Mouse (Mus musculus): ENCODE results near the gene Wdr4.

DNA sequence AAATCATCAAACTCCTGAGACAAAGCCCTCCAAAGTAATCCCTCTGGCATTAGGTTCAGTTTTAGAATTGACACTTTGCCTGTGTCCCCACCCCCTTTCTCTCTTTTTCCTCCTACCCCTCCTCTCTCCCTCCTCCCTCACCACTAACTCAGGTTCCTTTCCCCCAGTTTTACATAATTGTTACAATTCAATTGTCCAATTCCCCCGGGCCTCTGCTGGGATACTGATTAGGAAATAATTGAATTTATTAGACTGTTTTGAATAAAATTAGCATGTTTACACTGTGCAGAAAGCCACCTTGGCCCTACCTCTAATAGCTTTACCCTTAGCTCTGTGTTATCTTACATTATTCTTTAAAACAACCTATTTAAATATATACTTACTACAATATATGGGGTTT, 5.1 kb downstream of the Wdr4 start:
- TF ChIP-seq POLR2A (IDR thresholded peaks at IDR 0.05; ENCODE audit: borderline replicate concordance, extremely low read depth, insufficient read depth, insufficient read length, poor library complexity, severe bottlenecking) = no peak
- TF ChIP-seq CTCF (IDR thresholded peaks at IDR 0.05; ENCODE audit: borderline replicate concordance, extremely low read depth, insufficient read depth, insufficient read length) = no peak
